Mouse (Mus musculus): ENCODE measurements around the gene Atg4d. TPM values are rescaled to one million over a fixed set of nuclear protein-coding genes. Genes with fewer than 3 reads are reported as not detected.
"Not testable (repeated sequence)": the region's sequence is repeated elsewhere in the genome, so short reads cannot be mapped to it uniquely, and the experiment has no call there.

Gene Atg4d
- polyA plus RNA-seq, 1 experiment from 2014 or later, result 53.1 TPM

DNA sequence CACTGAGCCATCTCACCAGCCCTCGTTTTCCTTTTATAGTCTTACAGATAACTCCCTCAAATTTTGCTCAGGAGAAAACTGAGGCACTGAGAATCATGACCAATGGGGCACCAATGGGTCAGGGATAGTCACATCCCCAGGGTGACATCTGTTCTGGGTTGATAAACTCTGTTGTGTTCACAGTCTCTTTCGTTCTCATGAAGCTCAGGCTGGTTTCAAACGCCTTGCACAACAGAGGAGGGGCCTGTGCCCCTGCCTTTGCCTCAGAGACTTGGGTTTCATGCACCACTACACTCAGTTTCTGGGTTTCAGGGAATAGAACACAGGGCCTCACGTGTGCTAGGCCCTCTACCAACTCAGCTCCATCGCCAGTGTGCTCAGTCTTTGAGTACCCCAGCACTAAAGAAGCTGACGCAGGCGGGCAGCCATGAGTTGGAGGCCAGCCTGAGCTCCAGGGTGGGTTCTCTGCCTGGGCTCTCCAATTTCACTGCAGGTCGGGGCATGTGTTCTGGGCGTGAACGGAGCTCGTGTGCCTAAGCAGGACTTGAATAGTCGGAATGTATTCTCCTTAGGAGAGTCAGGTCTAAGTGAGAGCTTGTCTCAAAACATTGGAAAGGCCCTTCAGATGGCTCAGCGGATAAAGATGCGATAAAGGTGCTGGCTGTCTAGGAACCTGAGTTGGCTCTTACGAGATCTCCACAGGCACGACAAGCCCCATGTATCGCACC, 657 bp upstream of the Atg4d start:
- peak overlapping the region; percentile 82 for H3K4me2 ChIP-seq (replicated peaks)
- peaks cover 23% of the 10 kb centered on the region for H3K36me3 ChIP-seq
- no peaks in the 10 kb centered on the region for H3K27me3 ChIP-seq
- 13% methylated on average over 17 of the region's 17 CpGs for WGBS
- peak overlapping the region; percentile 56 for H3K27ac ChIP-seq (replicated peaks)
- H3K9me3 ChIP-seq, result no peaks in the 10 kb centered on the region
- H3K4me3 ChIP-seq, result peak overlapping the region; percentile 84
- peaks cover 21% of the 10 kb centered on the region for H3K4me1 ChIP-seq
- no peak; the same call in none of the 2 replicates for ATAC-seq (replicated peaks)
- peak overlapping the region; percentile 92 for H3K9ac ChIP-seq (replicated peaks)

DNA sequence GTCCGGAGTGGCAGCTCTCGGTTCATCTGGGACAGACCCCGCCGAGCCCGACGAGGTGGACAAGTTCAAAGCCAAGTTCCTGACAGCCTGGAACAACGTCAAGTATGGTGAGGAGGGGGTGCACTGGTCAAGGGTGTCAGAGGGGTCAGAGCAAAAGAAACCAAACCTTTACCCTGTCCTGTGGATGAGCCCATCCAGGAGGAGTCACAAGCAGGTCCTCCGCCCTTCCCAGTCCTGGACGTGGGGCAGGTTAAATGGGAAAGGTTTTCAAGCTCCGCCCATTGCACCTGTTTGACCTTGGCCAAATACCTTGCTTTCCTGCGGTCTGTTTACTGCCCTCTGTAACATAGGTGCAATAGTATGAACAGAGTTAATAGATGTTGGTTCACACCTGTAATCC, 518 bp downstream of the Atg4d start:
- no peak; the same call in 1 of the 2 replicates for ATAC-seq (replicated peaks)
- Histone ChIP-seq H3K4me3 (peak overlapping the region; percentile 84), H3K36me3 (peaks cover 33% of the 10 kb centered on the region), H3K9me3 (no peaks in the 10 kb centered on the region), H3K27me3 (no peaks in the 10 kb centered on the region), H3K4me1 (peaks cover 21% of the 10 kb centered on the region), H3K27ac (replicated peaks) (peak overlapping the region; percentile 70; the same call in 1 of the 2 replicates), H3K9ac (replicated peaks) (peak overlapping the region; percentile 92), H3K4me2 (replicated peaks) (peak overlapping the region; percentile 82)
- WGBS, result 5% methylated on average over 11 of the region's 11 CpGs

DNA sequence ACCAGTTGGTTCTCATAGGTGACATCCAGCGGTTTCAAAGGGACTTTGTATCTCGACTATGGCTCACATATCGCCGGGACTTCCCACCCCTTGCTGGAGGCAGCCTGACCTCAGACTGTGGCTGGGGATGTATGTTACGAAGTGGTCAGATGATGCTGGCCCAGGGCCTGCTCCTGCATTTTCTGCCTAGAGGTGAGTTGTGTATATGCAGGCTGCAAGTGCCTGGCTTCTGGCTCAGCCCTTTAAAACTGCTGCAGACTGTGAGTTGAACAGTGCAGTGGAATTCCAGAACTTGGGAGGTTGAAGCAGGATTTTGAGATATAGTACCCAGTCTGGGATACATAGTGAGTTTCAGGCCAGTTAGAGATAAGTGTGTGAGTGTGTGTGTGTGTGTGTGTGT, 1.8 kb downstream of the Atg4d start:
- ATAC-seq (replicated peaks), result no peak
- no peaks in the 10 kb centered on the region for H3K9me3 ChIP-seq
- peaks cover 21% of the 10 kb centered on the region for H3K4me1 ChIP-seq
- H3K4me2 ChIP-seq (replicated peaks), result no peak overlapping the region
- H3K27ac ChIP-seq (replicated peaks), result no peak overlapping the region
- no peak overlapping the region for H3K9ac ChIP-seq (replicated peaks)
- WGBS, result 90% methylated on average over 5 of the region's 5 CpGs
- no peak overlapping the region for H3K4me3 ChIP-seq
- H3K27me3 ChIP-seq, result no peaks in the 10 kb centered on the region
- H3K36me3 ChIP-seq, result peaks cover 46% of the 10 kb centered on the region

- WGBS, result 91% methylated on average over 16 of the region's 16 CpGs
- Histone ChIP-seq H3K27me3 (no peaks in the 10 kb centered on the region), H3K4me2 (replicated peaks) (no peak overlapping the region), H3K4me1 (peaks cover 21% of the 10 kb centered on the region), H3K9ac (replicated peaks) (no peak overlapping the region), H3K4me3 (no peak overlapping the region), H3K9me3 (no peaks in the 10 kb centered on the region), H3K36me3 (peaks cover 60% of the 10 kb centered on the region), H3K27ac (replicated peaks) (no peak overlapping the region)
- no peak for ATAC-seq (replicated peaks)
Observed at GRCm38 (mm10) chr9:21268305-21268704, 3.2 kb downstream of the Atg4d start.

DNA sequence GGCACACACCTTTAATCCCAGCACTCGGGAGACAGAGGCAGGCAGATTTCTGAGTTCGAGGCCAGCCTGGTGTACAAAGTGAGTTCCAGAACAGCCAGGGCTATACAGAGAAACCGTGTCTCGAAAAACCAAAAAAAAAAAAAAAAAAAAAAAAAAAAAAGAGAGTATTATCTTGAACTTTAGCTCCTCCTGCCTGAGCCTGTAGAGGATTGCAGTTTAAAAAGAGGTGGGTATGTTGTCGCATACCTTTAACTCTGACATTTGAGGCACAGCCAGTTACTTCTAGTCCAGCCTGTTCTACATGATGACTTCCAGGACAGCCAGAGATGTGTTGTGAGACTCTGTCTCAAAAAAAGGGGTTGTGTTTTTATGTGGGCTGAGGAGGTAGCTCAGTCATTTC, 4.5 kb downstream of the Atg4d start:
- H3K27ac ChIP-seq (replicated peaks); H3K9me3 ChIP-seq; H3K9ac ChIP-seq (replicated peaks); ATAC-seq (replicated peaks); H3K4me2 ChIP-seq (replicated peaks); H3K27me3 ChIP-seq; H3K4me3 ChIP-seq: not testable (repeated sequence)
- 83% methylated on average over 5 of the region's 5 CpGs for WGBS
- Histone ChIP-seq H3K4me1 (peaks cover 17% of the 10 kb centered on the region), H3K36me3 (peaks cover 73% of the 10 kb centered on the region)

GRCm38 (mm10) chr9:21272391-21272790, 7.3 kb downstream of the Atg4d start:
- Histone ChIP-seq H3K4me2 (replicated peaks) (no peak overlapping the region), H3K9me3 (no peaks in the 10 kb centered on the region), H3K4me3 (no peak overlapping the region), H3K4me1 (no peaks in the 10 kb centered on the region), H3K27me3 (no peaks in the 10 kb centered on the region), H3K36me3 (peaks cover 87% of the 10 kb centered on the region), H3K9ac (replicated peaks) (no peak overlapping the region), H3K27ac (replicated peaks) (no peak overlapping the region)
- no peak for ATAC-seq (replicated peaks)
- WGBS, result 91% methylated on average over 9 of the region's 9 CpGs

DNA sequence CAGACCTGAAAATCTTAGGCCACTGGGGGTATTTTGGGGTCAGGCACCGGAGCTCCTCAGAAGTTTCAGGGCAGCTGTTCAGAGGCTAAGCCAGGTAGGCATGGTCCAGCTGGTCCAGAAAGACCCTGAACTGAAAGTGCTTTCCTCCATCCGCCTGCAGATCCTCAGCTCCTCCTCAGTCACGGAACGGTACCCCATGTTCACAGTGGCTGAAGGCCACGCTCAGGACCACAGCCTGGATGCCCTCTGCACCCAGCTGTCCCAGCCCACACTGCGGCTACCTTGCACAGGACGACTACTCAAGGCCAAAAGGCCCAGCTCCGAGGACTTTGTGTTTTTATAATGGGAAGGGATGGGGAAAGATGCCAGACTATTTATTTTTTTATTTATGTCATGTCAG, 8.0 kb downstream of the Atg4d start:
- 88% methylated on average over 8 of the region's 8 CpGs for WGBS
- H3K4me1 ChIP-seq, result no peaks in the 10 kb centered on the region
- no peak overlapping the region for H3K9ac ChIP-seq (replicated peaks)
- no peak for ATAC-seq (replicated peaks)
- no peak overlapping the region for H3K27ac ChIP-seq (replicated peaks)
- H3K4me3 ChIP-seq, result no peak overlapping the region
- no peaks in the 10 kb centered on the region for H3K27me3 ChIP-seq
- peaks cover 90% of the 10 kb centered on the region for H3K36me3 ChIP-seq
- H3K9me3 ChIP-seq, result no peaks in the 10 kb centered on the region
- no peak overlapping the region for H3K4me2 ChIP-seq (replicated peaks)

GRCm38 (mm10) chr9:21273520-21274228, 8.6 kb downstream of the Atg4d start:
- ATAC-seq (replicated peaks), result no peak

GRCm38 (mm10) chr9:21274336-21274735, 9.2 kb downstream of the Atg4d start:
- Histone ChIP-seq H3K27me3 (no peaks in the 10 kb centered on the region), H3K27ac (replicated peaks) (no peak overlapping the region), H3K9ac (replicated peaks) (no peak overlapping the region), H3K36me3 (peaks cover 89% of the 10 kb centered on the region), H3K4me3 (no peak overlapping the region), H3K4me1 (no peaks in the 10 kb centered on the region), H3K9me3 (no peaks in the 10 kb centered on the region), H3K4me2 (replicated peaks) (no peak overlapping the region)
- WGBS, result 94% methylated on average over 3 of the region's 3 CpGs
- no peak for ATAC-seq (replicated peaks)

More at GRCm38 (mm10) chr9:21273520-21274228, 8.6 kb downstream of the Atg4d start:
- H3K9ac ChIP-seq (replicated peaks), result no peak overlapping the region
- no peak overlapping the region for H3K4me3 ChIP-seq
- H3K27me3 ChIP-seq, result no peaks in the 10 kb centered on the region
- H3K27ac ChIP-seq (replicated peaks), result no peak overlapping the region
- peaks cover 88% of the 10 kb centered on the region for H3K36me3 ChIP-seq
- WGBS, result 85% methylated on average over 7 of the region's 7 CpGs
- no peaks in the 10 kb centered on the region for H3K9me3 ChIP-seq
- H3K4me2 ChIP-seq (replicated peaks), result no peak overlapping the region
- no peaks in the 10 kb centered on the region for H3K4me1 ChIP-seq

DNA sequence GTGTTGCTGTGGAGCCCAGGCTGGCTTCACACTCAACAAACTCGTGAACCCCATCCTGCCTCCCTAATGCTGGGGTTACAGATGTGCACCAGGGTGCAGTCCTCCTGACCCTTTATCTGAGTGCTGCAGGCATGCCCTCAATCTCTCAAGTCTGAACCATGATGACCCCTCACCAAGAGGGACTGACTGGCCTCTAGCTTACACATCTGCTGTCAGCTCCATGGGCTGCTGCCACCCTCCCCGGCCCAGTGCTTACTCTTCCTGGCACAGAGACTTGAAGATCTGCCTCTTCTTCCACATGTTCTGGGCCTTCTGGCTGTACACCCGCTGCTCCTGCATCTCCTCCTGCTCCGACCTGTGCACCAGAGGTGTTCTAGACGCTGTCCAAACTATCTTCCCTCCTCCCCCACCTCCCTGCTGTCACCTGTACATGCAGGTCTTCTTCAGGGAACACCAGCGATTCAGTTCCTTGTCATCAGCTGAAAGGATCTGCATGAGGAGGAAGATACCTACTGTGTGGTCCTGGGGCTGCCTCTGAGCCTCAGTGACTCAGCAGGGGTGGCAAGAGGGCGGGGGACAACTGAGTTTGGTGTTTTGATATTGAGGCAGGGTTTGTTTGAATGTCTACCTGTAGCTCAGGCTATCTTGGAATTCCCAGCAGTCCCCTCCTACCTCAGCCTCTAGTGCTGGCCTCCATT, 10.1 kb downstream of the Atg4d start:
- H3K9ac ChIP-seq (replicated peaks), result no peak overlapping the region
- no peaks in the 10 kb centered on the region for H3K9me3 ChIP-seq
- ATAC-seq (replicated peaks), result no peak
- H3K27ac ChIP-seq (replicated peaks), result no peak overlapping the region
- peaks cover 90% of the 10 kb centered on the region for H3K36me3 ChIP-seq
- 82% methylated on average over 7 of the region's 7 CpGs for WGBS
- H3K4me1 ChIP-seq, result no peaks in the 10 kb centered on the region
- no peaks in the 10 kb centered on the region for H3K27me3 ChIP-seq
- no peak overlapping the region for H3K4me3 ChIP-seq
- no peak overlapping the region for H3K4me2 ChIP-seq (replicated peaks)

- ATAC-seq (replicated peaks), result no peak
- no peak overlapping the region for H3K4me3 ChIP-seq
Observed at GRCm38 (mm10) chr9:21275727-21276126, 10.6 kb downstream of the Atg4d start.

DNA sequence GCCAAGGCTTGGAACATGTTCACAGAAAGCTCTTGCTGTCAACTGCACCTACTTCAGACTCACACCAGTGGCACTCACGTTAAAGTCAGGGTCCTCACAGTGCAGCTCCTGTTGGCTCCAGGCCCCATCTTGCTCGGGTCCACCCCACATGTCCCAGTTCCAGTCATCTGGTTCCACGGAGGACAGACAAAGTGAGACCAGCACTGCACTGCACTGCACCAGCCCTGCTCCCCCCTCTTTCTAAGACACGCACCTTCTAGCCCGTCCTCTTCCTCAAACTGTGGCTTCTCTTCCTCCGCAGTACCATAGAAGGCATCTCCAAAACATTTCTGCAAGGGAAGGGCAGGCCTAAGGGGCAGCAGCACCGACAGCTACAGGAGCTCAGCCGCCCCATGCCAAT, 11.2 kb downstream of the Atg4d start:
- Histone ChIP-seq H3K36me3 (peaks cover 88% of the 10 kb centered on the region), H3K9me3 (no peaks in the 10 kb centered on the region), H3K27ac (replicated peaks) (no peak overlapping the region), H3K4me1 (no peaks in the 10 kb centered on the region), H3K27me3 (no peaks in the 10 kb centered on the region), H3K4me2 (replicated peaks) (no peak overlapping the region), H3K4me3 (no peak overlapping the region), H3K9ac (replicated peaks) (no peak overlapping the region)
- ATAC-seq (replicated peaks), result peak; percentile 6; the same call in 1 of the 2 replicates
- WGBS, result 90% methylated on average over 8 of the region's 8 CpGs

More at GRCm38 (mm10) chr9:21275727-21276126, 10.6 kb downstream of the Atg4d start:
- Histone ChIP-seq H3K4me2 (replicated peaks) (no peak overlapping the region), H3K9ac (replicated peaks) (no peak overlapping the region), H3K9me3 (no peaks in the 10 kb centered on the region), H3K4me1 (no peaks in the 10 kb centered on the region), H3K36me3 (peaks cover 88% of the 10 kb centered on the region), H3K27me3 (no peaks in the 10 kb centered on the region), H3K27ac (replicated peaks) (no peak overlapping the region)
- 94% methylated on average over 12 of the region's 12 CpGs for WGBS
